Mouse (Mus musculus) CH12.LX (cell line): ENCODE measurements at regions not wholly inside any gene's neighbourhood (a gene's known extent, or its start where the extent isn't known, plus 50 kb on each side); places are given as distances from the start of the nearest gene placed in this dataset.

ENCODE experiments used
- DNase-seq: peaks from one replicate; pipeline ENCODE4 v3.0.0-alpha.2; 2013; ENCODE audit errors: extremely low read depth
- H3K27ac ChIP-seq: 2 replicates; pipeline ENCODE4 v1.5.1; 2012; ENCODE audit warnings: low read depth, mild to moderate bottlenecking, control low read depth, moderate library complexity; ENCODE audit not compliant: insufficient read depth
- H3K27me3 ChIP-seq: replicated peaks from 2 replicates; pipeline ENCODE3; 2012; ENCODE audit warnings: inconsistent platforms
- H3K36me3 ChIP-seq, 2 experiments: replicated peaks in 1 of 2; 2 replicates each; pipeline versions ENCODE3 to v1.6.1; 2012; ENCODE audit warnings: inconsistent platforms in 1 of 2, low read length in 1 of 2, mild to moderate bottlenecking in 1 of 2, mixed read lengths in 1 of 2, moderate library complexity in 1 of 2; ENCODE audit not compliant: control insufficient read depth in 1 of 2, insufficient read depth in 1 of 2
- H3K4me1 ChIP-seq, 2 experiments: 2 replicates each; pipeline ENCODE4 v1.6.1; 2012; ENCODE audit warnings: inconsistent platforms in 1 of 2, moderate library complexity in 1 of 2; ENCODE audit not compliant: insufficient read depth in 2 of 2, control insufficient read depth in 1 of 2
- H3K4me2 ChIP-seq: 2 replicates; pipeline ENCODE4 v1.6.1; 2012; ENCODE audit warnings: low read depth, mild to moderate bottlenecking, control low read depth; ENCODE audit not compliant: poor library complexity, insufficient read depth, severe bottlenecking
- H3K4me3 ChIP-seq, 3 experiments: fragments of 150-350 bp in 1 of 3; sonication (generic) in 1 of 3; replicated peaks in 1 of 3; 2 replicates each; pipeline versions ENCODE3 to v1.5.1; 2011 to 2012; ENCODE audit warnings: low read depth in 2 of 3, low read length in 2 of 3, mild to moderate bottlenecking in 2 of 3, moderate library complexity in 2 of 3, control low read depth in 1 of 3, improper control_type of control experiment in 1 of 3, inconsistent platforms in 1 of 3, mixed read lengths in 1 of 3; ENCODE audit not compliant: poor library complexity in 1 of 3
- H3K79me2 ChIP-seq: replicated peaks from 2 replicates; pipeline ENCODE4 v1.6.1; 2012; ENCODE audit warnings: mild to moderate bottlenecking, moderate library complexity; ENCODE audit not compliant: control insufficient read depth, poor library complexity, insufficient read depth, severe bottlenecking; ENCODE audit errors: extremely low read depth
- H3K9ac ChIP-seq: 2 replicates; pipeline ENCODE4 v1.6.1; 2012; ENCODE audit warnings: low read depth, mild to moderate bottlenecking, control low read depth, moderate library complexity; ENCODE audit not compliant: insufficient read depth
- H3K9me3 ChIP-seq: replicated peaks from 2 replicates; pipeline ENCODE3; 2012; ENCODE audit warnings: low read length, inconsistent platforms, mixed read lengths
- BHLHE40 ChIP-seq: IDR thresholded peaks from 2 replicates; pipeline ENCODE4 v1.6.1; 2011; ENCODE audit warnings: mild to moderate bottlenecking, low read depth, low read length, improper control_type of control experiment
- CHD2 ChIP-seq: IDR thresholded peaks from 2 replicates; pipeline ENCODE4 v1.6.1; 2011; ENCODE audit warnings: low read length, improper control_type of control experiment
- CTCF ChIP-seq, 2 experiments: IDR thresholded peaks in 1 of 2; conservative IDR thresholded peaks in 1 of 2; 2 replicates each; pipeline ENCODE4 v1.5.1; 2011 to 2012; ENCODE audit warnings: low read depth in 2 of 2, low read length in 2 of 2, improper control_type of control experiment in 1 of 2, inconsistent platforms in 1 of 2, mild to moderate bottlenecking in 1 of 2, moderate library complexity in 1 of 2
- E2F4 ChIP-seq: IDR thresholded peaks from 2 replicates; pipeline ENCODE4 v1.6.1; 2011; ENCODE audit warnings: low read depth, low read length, improper control_type of control experiment; ENCODE audit not compliant: insufficient replicate concordance
- GABPA ChIP-seq: IDR thresholded peaks from 2 replicates; pipeline ENCODE4 v1.6.1; 2012; ENCODE audit warnings: low read depth, low read length, improper control_type of control experiment, inconsistent platforms; ENCODE audit not compliant: insufficient replicate concordance
- HCFC1 ChIP-seq: IDR thresholded peaks from 2 replicates; pipeline ENCODE4 v1.6.1; 2012; ENCODE audit warnings: low read depth, mild to moderate bottlenecking, inconsistent platforms, low read length, improper control_type of control experiment
- KAT2A ChIP-seq: IDR thresholded peaks from 2 replicates; pipeline ENCODE4 v1.6.1; 2012; ENCODE audit warnings: low read length, improper control_type of control experiment, inconsistent platforms; ENCODE audit not compliant: insufficient replicate concordance
- MAX ChIP-seq: IDR thresholded peaks from 2 replicates; pipeline ENCODE4 v1.6.1; 2011; ENCODE audit warnings: low read length, improper control_type of control experiment
- MEF2A ChIP-seq: IDR thresholded peaks from 2 replicates; pipeline ENCODE4 v1.6.1; 2014; ENCODE audit warnings: low read depth, mild to moderate bottlenecking, inconsistent platforms, low read length, improper control_type of control experiment, borderline replicate concordance
- MXI1 ChIP-seq: IDR thresholded peaks from 2 replicates; pipeline ENCODE4 v1.6.1; 2011; ENCODE audit warnings: mild to moderate bottlenecking, low read depth, low read length, improper control_type of control experiment
- NRF1 ChIP-seq: IDR thresholded peaks from 2 replicates; pipeline ENCODE4 v1.6.1; 2014; ENCODE audit warnings: low read depth, mild to moderate bottlenecking, inconsistent platforms, low read length, improper control_type of control experiment, moderate library complexity
- PAX5 ChIP-seq: IDR thresholded peaks from 2 replicates; pipeline ENCODE4 v1.6.1; 2012; ENCODE audit warnings: low read length, inconsistent platforms, mixed read lengths
- POLR2A ChIP-seq: IDR thresholded peaks from 2 replicates; pipeline ENCODE4 v1.6.1; 2011; ENCODE audit warnings: low read depth, mild to moderate bottlenecking, improper control_type of control experiment, low read length
- RAD21 ChIP-seq: IDR thresholded peaks from 2 replicates; pipeline ENCODE4 v1.6.1; 2011; ENCODE audit warnings: low read depth, mild to moderate bottlenecking, low read length, improper control_type of control experiment, moderate library complexity
- SIN3A ChIP-seq: IDR thresholded peaks from 2 replicates; pipeline ENCODE4 v1.6.1; 2012; ENCODE audit warnings: low read length, improper control_type of control experiment, inconsistent platforms
- SMC3 ChIP-seq: IDR thresholded peaks from 2 replicates; pipeline ENCODE4 v1.6.1; 2011; ENCODE audit warnings: low read depth, low read length, improper control_type of control experiment
- USF1 ChIP-seq: IDR thresholded peaks from 2 replicates; pipeline ENCODE4 v1.6.1; 2014; ENCODE audit warnings: low read depth, mild to moderate bottlenecking, inconsistent platforms, low read length, improper control_type of control experiment
- USF2 ChIP-seq: conservative IDR thresholded peaks from 2 replicates; pipeline ENCODE4 v1.6.1; 2011; ENCODE audit warnings: low read depth, low read length, improper control_type of control experiment
- ZMIZ1 ChIP-seq: IDR thresholded peaks from 2 replicates; pipeline ENCODE4 v1.6.1; 2012; ENCODE audit warnings: low read depth, mild to moderate bottlenecking, inconsistent platforms, low read length, improper control_type of control experiment
- ZNF384 ChIP-seq: IDR thresholded peaks from 2 replicates; pipeline ENCODE4 v1.6.1; 2012; ENCODE audit warnings: low read depth, low read length, improper control_type of control experiment, inconsistent platforms
- dilution Hi-C: fragments of 300-500 bp; cut with MboI; formaldehyde crosslinking; loops from 2 replicates; pipeline ENCODE4 v1.14.3; 2020; ENCODE audit warnings: low sequenced_read_pairs; ENCODE audit not compliant: extremely low pct_unique_long_range_greater_than_20kb, extremely low pct_ligation_motif_present
- in situ Hi-C: fragments of 300-500 bp; cut with MboI; formaldehyde crosslinking; loops from 3 replicates; pipeline ENCODE4 v1.14.3; 2019; ENCODE audit warnings: low sequenced_read_pairs, low pct_ligation_motif_present, low pct_unique_long_range_greater_than_20kb, mixed read lengths

- in situ Hi-C loops, result no loop called here
- Histone ChIP-seq H3K4me1 (no peaks in the 10 kb centered on the region), H3K4me3 (no peak overlapping the region), H3K9ac (no peak overlapping the region), H3K79me2 (no peaks in the 10 kb centered on the region), H3K27me3 (no peaks in the 10 kb centered on the region), H3K36me3 (no peaks in the 10 kb centered on the region), H3K9me3 (peaks cover 53% of the 10 kb centered on the region), H3K4me2 (no peak overlapping the region), H3K27ac (no peak overlapping the region)
- dilution Hi-C loops, result no loop called here
- DNase-seq, result no peak
- TF ChIP-seq E2F4, result no peak
- TF ChIP-seq POLR2A, result no peak
- no peak for TF ChIP-seq GABPA
- no peak for TF ChIP-seq MEF2A
- no peak for TF ChIP-seq SIN3A
- TF ChIP-seq NRF1, result no peak
- TF ChIP-seq MXI1, result no peak
- no peak for TF ChIP-seq ZMIZ1
- TF ChIP-seq HCFC1, result no peak
- no peak for TF ChIP-seq USF1
- TF ChIP-seq MAX, result no peak
- TF ChIP-seq BHLHE40, result no peak
- TF ChIP-seq ZNF384, result no peak
- no peak for TF ChIP-seq USF2
- no peak for TF ChIP-seq RAD21
- TF ChIP-seq CTCF (conservative IDR thresholded peaks at IDR 0.05 in 1 of 2, IDR thresholded peaks at IDR 0.05 in 1 of 2; ENCODE audit: low read depth in 2 of 2, low read length in 2 of 2), result no peak
- no peak for TF ChIP-seq SMC3
- TF ChIP-seq PAX5, result no peak
These were observed 222.4 kb upstream of the Sox11 start for GRCm38 (mm10) chr12:27564641-27565306.

- no peaks in the 10 kb centered on the region for H3K36me3 ChIP-seq
- TF ChIP-seq CHD2 (no peak), PAX5 (no peak), ZMIZ1 (no peak), KAT2A (no peak)
- H3K27me3 ChIP-seq, result no peaks in the 10 kb centered on the region
- H3K4me1 ChIP-seq, result no peaks in the 10 kb centered on the region
- H3K9ac ChIP-seq, result no peak overlapping the region
- no peaks in the 10 kb centered on the region for H3K79me2 ChIP-seq
- peaks cover 48% of the 10 kb centered on the region for H3K9me3 ChIP-seq
- dilution Hi-C loops, result no loop called here
- H3K27ac ChIP-seq, result no peak overlapping the region
- in situ Hi-C loops, result no loop called here
- no peak for DNase-seq
- H3K4me2 ChIP-seq, result no peak overlapping the region
- H3K4me3 ChIP-seq, result no peak overlapping the region
These were observed 221.5 kb upstream of the Sox11 start for GRCm38 (mm10) chr12:27563900-27564299.
